Mouse (Mus musculus) heart, embryonic 11.5 days (tissue): Measurements from ENCODE around the gene Eif1. TPM values are rescaled to one million over a fixed set of nuclear protein-coding genes. Genes with fewer than 3 reads are reported as not detected.
"Not testable (repeated sequence)": the region's sequence is repeated elsewhere in the genome, so short reads cannot be mapped to it uniquely, and the experiment has no call there.

Experiments used
- ATAC-seq: fragments of 200-750 bp; cut with Nextera tagmentation; replicated peaks from 2 replicates; pipeline ENCODE4 v1.8.0; 2017; ENCODE audit warnings: moderate library complexity; ENCODE audit not compliant: insufficient number of reproducible peaks, low FRiP score, low TSS enrichment
- H3K27ac ChIP-seq: fragments of 300-500 bp; sonication (generic); 2 replicates; pipeline ENCODE4 v1.5.1; 2014; ENCODE audit warnings: mild to moderate bottlenecking, low read depth, low read length
- H3K27me3 ChIP-seq: fragments of 300-500 bp; sonication (generic); 2 replicates; pipeline ENCODE4 v1.6.1; 2014; ENCODE audit warnings: mild to moderate bottlenecking, low read length, mixed read lengths; ENCODE audit not compliant: control insufficient read depth, insufficient read depth
- H3K36me3 ChIP-seq: fragments of 300-500 bp; sonication (generic); 2 replicates; pipeline ENCODE4 v1.6.1; 2014; ENCODE audit warnings: mild to moderate bottlenecking, low read length, moderate library complexity, mixed read lengths; ENCODE audit not compliant: control insufficient read depth, insufficient read depth
- H3K4me1 ChIP-seq: fragments of 300-500 bp; sonication (generic); 2 replicates; pipeline ENCODE4 v1.6.1; 2014; ENCODE audit warnings: low read length; ENCODE audit not compliant: control insufficient read depth, insufficient read depth
- H3K4me2 ChIP-seq: fragments of 300-500 bp; sonication (generic); 2 replicates; pipeline ENCODE4 v1.6.1; 2014; ENCODE audit warnings: mild to moderate bottlenecking, moderate library complexity
- H3K4me3 ChIP-seq: fragments of 300-500 bp; sonication (generic); 2 replicates; pipeline ENCODE4 v1.5.1; 2014; ENCODE audit warnings: low read depth, low read length
- H3K9ac ChIP-seq: fragments of 300-500 bp; sonication (generic); 2 replicates; pipeline ENCODE4 v1.6.1; 2014; ENCODE audit warnings: mild to moderate bottlenecking, low read depth, low read length, moderate library complexity
- H3K9me3 ChIP-seq: fragments of 300-500 bp; sonication (generic); replicated peaks from 2 replicates; pipeline ENCODE4 v1.6.1; 2016; ENCODE audit warnings: low read length; ENCODE audit not compliant: control insufficient read depth
- WGBS: fragments of 180-500 bp; shearing (Covaris S2); extraction: QIAGEN DNeasy Blood & Tissue Kit; methylation state at CpG from one replicate; pipeline ENCODE4 v1.1.7; 2014; ENCODE audit not compliant: insufficient replicate concordance; 5-methylcytosine and 5-hydroxymethylcytosine counted together
- polyA plus RNA-seq: library from polyadenylated mRNA; unstranded; fragments of >200 nt; fragmentation: Nextera tagmentation; extraction: Ambion mirVana; gene quantifications from 2 replicates; pipeline ENCODE4 v1.2.1, GENCODE M21; 2014

The Eif1 gene
- polyA plus RNA-seq, 1 experiment from 2014 or later, result 1,756 TPM

DNA sequence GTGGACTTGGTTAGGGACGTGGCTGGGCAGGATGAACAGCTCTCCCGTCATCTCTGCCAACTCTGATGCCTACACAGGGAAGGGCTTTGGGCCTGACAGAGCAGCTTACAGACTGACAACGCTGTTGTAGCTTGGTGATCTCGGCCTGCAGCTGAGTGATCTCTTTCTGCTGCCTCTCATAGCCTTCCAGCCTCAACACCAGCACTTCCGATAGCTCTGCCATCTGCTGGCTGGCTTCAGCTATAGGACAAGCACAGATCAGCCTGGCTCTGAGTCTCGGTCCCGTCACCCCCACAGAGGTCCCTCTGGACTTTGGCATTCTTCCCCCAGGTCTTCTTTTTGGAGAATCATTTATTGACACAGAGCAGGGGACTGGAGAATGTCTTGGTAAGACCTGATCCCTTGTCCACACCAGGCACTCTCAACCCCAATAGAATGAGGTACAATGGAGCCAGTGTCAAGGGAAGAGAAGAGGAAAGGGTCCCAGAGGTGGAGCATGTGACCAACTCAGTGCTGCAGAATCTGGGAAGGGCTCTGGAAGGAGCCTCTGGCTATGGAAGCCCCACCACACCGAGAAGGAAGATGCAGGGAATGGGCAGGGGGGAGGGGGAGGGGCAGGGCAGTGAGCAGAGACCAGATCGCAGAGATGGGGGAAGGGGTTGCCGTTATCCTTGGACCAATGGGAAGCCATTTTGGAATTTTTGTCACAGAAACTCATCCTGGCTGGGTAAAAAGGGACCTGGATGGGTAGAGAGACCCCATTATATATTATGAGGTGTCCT, 32.6 kb downstream of the Eif1 start:
- 21% methylated on average over 10 of the region's 10 CpGs for WGBS
- Histone ChIP-seq H3K9ac (0 out of 2 replicates have a peak overlapping the region, but pooled peaks have one; percentile 39), H3K27ac (no peak overlapping the region), H3K4me3 (no peak overlapping the region), H3K36me3 (no peaks in the 10 kb centered on the region), H3K27me3 (peaks cover 36% of the 10 kb centered on the region), H3K4me1 (peaks cover 14% of the 10 kb centered on the region), H3K9me3 (no peaks in the 10 kb centered on the region), H3K4me2 (no peak overlapping the region)
- no peak for ATAC-seq

DNA sequence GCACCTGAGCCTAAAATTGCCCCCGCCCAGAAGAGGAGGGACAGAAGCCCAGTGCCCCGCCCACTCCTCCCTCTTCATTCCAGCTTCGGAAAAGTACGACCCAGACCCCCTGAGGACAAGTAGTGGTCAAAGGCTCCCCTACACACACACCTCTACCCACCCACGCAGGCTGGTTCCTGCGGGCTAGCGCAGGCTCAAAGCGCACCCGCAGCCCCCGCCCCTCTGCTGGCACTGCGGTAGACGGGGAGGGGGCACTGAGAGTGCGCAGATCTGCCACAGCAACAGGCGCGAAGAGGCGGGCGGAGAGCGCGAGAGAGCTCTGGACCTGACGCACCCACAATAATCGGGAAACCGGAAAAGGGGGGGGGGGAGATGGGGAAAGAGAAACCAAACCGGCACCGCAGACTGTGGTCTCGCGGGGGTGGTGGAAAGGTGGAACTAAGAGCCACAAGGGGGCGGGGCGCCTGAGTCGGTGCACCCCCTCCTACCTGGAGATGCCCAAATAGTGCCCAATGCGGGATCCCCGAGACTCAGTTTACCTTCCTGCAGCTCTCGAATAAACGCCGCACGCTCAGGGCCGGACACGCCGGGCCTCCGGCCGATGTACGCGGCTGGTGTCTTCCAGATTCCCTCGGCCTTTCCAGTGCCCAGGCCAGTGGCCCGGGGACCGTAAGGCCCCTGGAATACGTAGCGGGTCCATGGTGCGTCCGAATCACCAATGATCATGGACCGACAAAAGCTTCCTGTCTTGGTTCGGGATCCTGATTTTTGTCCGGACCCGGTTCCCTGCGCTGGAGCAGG, 35.7 kb downstream of the Eif1 start:
- H3K27me3 ChIP-seq, result peaks cover 58% of the 10 kb centered on the region
- peak overlapping the region; percentile 76 for H3K9ac ChIP-seq
- H3K9me3 ChIP-seq, result no peaks in the 10 kb centered on the region
- no peaks in the 10 kb centered on the region for H3K36me3 ChIP-seq
- peak overlapping the region; percentile 70 for H3K4me3 ChIP-seq
- H3K4me2 ChIP-seq, result peak overlapping the region; percentile 100
- ATAC-seq, result no peak; the same call in 1 of the 2 replicates
- no peak overlapping the region for H3K27ac ChIP-seq
- H3K4me1 ChIP-seq, result peaks cover 14% of the 10 kb centered on the region
- 2% methylated on average over 51 of the region's 54 CpGs for WGBS

DNA sequence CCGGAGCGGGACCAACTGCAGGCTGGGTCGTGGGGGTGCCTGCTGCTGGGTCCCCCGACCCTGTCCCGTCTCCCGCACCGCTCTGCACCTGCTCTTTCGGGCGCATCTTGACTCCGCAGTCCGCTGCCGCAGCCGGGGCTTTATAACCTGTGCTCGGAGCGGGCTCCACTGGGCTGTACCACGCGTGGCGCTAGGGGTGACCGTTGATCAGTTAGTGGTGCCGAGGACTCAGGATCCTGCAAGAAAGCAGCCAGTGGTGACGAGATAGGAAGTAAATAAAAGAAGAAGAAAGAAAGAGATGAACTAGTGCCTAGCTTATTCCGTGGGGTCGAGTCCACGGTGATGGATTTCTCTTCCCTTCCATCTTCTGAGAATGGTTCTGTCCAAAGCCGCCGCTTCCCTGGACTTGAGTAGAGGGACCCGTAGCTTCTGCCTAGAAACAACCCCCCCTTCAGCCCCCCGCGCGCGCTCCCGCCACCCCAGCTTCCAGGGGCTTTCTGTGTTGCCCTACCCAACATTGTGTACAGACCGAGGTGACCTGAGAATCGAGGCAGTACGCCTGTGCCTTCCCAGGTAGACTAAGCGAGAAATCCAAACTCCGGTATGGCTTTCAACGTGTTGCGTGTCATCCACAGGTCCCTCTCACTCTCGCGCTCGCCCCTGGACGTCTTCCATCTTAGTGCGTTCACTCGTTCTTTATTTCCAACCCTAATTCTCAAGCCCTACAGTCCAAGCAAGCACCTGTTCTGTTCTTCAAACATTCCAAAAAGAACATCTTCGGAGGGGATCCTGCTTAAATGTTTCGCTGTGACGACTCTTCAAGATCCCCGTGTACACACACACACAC, 36.5 kb downstream of the Eif1 start, which contains the start of gene Hap1:
Gene Hap1 (minus strand): TSS at position 157 of the 847 bp plus-strand sequence.
- H3K9ac ChIP-seq, result peak within 1 kb of the TSS; percentile 76
- H3K4me1 ChIP-seq, result peaks cover 14% of the 10 kb centered on the region
- 0 out of 2 replicates have a peak, but pooled peaks have one; percentile 23 for ATAC-seq
- H3K4me3 ChIP-seq, result peak within 1 kb of the TSS; percentile 70
- 3% methylated on average over 49 of the region's 49 CpGs for WGBS
- no peaks in the 10 kb centered on the region for H3K36me3 ChIP-seq
- peaks cover 59% of the 10 kb centered on the region for H3K27me3 ChIP-seq
- no peak within 1 kb of the TSS for H3K27ac ChIP-seq
- H3K9me3 ChIP-seq, result no peaks in the 10 kb centered on the region
- H3K4me2 ChIP-seq, result peak within 1 kb of the TSS; percentile 100

DNA sequence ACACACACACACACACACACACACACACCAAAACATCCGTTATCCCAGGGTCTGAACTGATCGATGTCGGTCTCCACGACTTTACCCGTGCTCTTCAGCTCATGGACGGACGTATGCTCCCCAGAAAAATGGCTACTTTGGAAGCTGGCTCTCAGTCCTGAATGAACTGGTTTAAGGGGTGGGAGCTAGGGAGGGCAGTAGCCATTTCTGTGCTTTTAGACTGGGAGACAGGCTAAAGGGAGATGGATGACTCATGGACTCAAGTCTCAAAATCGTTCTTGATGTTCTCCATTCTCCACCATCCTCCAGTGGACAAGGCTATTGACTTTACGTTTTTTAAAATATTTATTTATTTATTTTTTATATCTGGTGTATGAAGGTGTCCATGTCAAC, 37.1 kb downstream of the Eif1 start:
- peak overlapping the region; percentile 100 for H3K4me2 ChIP-seq
- peak overlapping the region; percentile 76; the same call in 1 of the 2 replicates for H3K9ac ChIP-seq
- WGBS, result 21% methylated on average over 9 of the region's 9 CpGs
- peaks cover 59% of the 10 kb centered on the region for H3K27me3 ChIP-seq
- H3K27ac ChIP-seq, result no peak overlapping the region
- ATAC-seq, result no peak
- H3K36me3 ChIP-seq, result no peaks in the 10 kb centered on the region
- no peaks in the 10 kb centered on the region for H3K9me3 ChIP-seq
- H3K4me3 ChIP-seq, result peak overlapping the region; percentile 70
- peaks cover 12% of the 10 kb centered on the region for H3K4me1 ChIP-seq

DNA sequence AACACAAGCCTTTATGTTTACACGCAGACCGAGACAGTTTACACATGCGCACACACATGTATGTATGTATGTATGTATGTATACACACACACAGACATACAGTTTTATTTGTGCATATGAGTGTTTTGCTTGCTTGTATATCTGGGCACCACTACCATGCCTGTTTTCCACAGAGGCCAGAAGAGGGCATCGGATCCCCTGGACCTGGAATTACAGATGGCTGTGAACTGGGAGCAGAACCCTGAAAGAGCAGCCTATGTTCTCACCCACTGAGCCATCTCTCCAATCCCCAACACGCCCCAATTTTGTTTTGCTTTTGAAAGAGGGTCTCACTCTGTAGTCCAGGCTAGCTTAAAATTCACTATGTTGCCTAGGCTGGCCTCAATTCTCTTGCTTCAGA, 37.7 kb downstream of the Eif1 start:
- H3K36me3 ChIP-seq, result no peaks in the 10 kb centered on the region
- no peak for ATAC-seq
- H3K4me1 ChIP-seq, result peaks cover 6% of the 10 kb centered on the region; the same call in 1 of the 2 replicates
- H3K4me2 ChIP-seq, result no peak overlapping the region
- peaks cover 59% of the 10 kb centered on the region for H3K27me3 ChIP-seq
- 49% methylated on average over 5 of the region's 5 CpGs for WGBS
- no peak overlapping the region for H3K9ac ChIP-seq
- no peaks in the 10 kb centered on the region for H3K9me3 ChIP-seq
- no peak overlapping the region for H3K4me3 ChIP-seq
- no peak overlapping the region for H3K27ac ChIP-seq

DNA sequence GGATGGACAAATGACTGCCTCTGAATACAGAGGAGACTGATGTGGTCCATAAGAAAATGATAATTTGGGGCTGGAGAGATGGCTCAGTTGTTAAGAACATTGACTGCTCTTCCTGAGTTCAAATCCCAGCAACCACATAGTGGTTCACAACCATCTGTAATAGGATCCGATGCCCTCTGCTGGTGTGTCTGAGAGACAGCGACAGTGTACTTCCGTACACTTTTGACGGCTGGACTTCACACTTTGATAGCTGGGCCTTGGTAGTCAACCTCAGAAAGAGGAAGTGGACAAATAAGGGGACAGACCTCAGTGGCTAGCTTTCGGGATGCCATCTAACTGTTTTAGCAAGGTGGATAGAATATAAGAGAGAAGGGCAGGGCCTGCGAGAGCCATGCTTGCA, 40.5 kb downstream of the Eif1 start:
- no peak overlapping the region for H3K9ac ChIP-seq
- no peak for ATAC-seq
- no peak overlapping the region for H3K4me2 ChIP-seq
- WGBS, result 76% methylated on average over 6 of the region's 6 CpGs
- no peaks in the 10 kb centered on the region for H3K9me3 ChIP-seq
- peaks cover 33% of the 10 kb centered on the region for H3K27me3 ChIP-seq
- H3K4me1 ChIP-seq, result 0 out of 2 replicates have a peak, but pooled peaks cover 1% of the 10 kb centered on the region
- no peak overlapping the region for H3K4me3 ChIP-seq
- no peak overlapping the region for H3K27ac ChIP-seq
- no peaks in the 10 kb centered on the region for H3K36me3 ChIP-seq

DNA sequence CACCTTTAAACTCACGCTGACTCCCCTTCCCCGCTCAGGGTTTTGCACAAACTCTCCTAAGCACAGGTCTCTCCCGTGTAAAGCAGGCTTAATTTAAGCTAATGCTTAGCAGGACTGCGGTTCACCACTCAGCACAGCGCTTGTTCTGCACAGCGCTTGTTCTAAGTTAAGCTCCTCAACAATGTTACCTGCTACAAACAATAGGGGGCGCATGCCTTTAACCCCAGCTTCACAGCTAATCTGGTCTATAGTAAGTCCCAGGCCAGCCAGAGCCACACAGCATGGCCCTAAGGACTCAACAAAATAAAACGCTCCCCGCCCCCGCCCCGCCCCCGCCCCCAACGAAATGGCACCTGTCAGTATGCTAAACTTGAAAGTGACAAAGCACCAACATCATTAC, 41.4 kb downstream of the Eif1 start:
- not testable (repeated sequence) for ATAC-seq, H3K9me3 ChIP-seq, H3K4me1 ChIP-seq, H3K36me3 ChIP-seq, H3K4me3 ChIP-seq, H3K27ac ChIP-seq, H3K9ac ChIP-seq, H3K4me2 ChIP-seq
- WGBS, result no CpG with 5 or more reads among the region's 13 CpGs
- peaks cover 30% of the 10 kb centered on the region for H3K27me3 ChIP-seq
